Mouse (Mus musculus): Measurements from ENCODE around the gene Cenpp. TPM values are rescaled to one million over a fixed set of nuclear protein-coding genes. Genes with fewer than 3 reads are reported as not detected.

Gene Cenpp
- 24.1 and 25.9 TPM in 2 replicates for polyA plus RNA-seq (2015; fragmentation: Nextera tagmentation; extraction: Ambion mirVana)

- Histone ChIP-seq H3K27me3 (replicated peaks) (no peaks in the 10 kb centered on the region), H3K9me3 (no peaks in the 10 kb centered on the region), H3K4me1 (peaks cover 7% of the 10 kb centered on the region), H3K9ac (peak within 1 kb of the TSS; percentile 54), H3K27ac (peak within 1 kb of the TSS; percentile 72), H3K4me2 (peak within 1 kb of the TSS; percentile 85), H3K36me3 (no peaks in the 10 kb centered on the region), H3K4me3 (replicated peaks) (peak within 1 kb of the TSS; percentile 88)
- WGBS: under 1% methylated on average over 68 of the region's 68 CpGs
- ATAC-seq (ENCODE audit: insufficient read depth, low FRiP score, low read depth): peak; percentile 99
Measured at GRCm38 (mm10) chr13:49652481-49653179, at the start of gene Cenpp, which contains the start of gene Nol8. Cenpp (minus strand) TSS chr13:49652785. Nol8 (plus strand) TSS chr13:49653078.

- Histone ChIP-seq H3K4me2 (no peak overlapping the region), H3K4me1 (no peaks in the 10 kb centered on the region), H3K27me3 (replicated peaks) (no peaks in the 10 kb centered on the region), H3K27ac (no peak overlapping the region), H3K36me3 (peaks cover 49% of the 10 kb centered on the region), H3K9me3 (no peaks in the 10 kb centered on the region), H3K9ac (no peak overlapping the region), H3K4me3 (replicated peaks) (no peak overlapping the region)
- no peak for ATAC-seq (ENCODE audit: insufficient read depth, low FRiP score, low read depth)
- WGBS: 98% methylated on average over 5 of the region's 5 CpGs
Measured at GRCm38 (mm10) chr13:49691056-49691455, 38.5 kb upstream of the Cenpp start.

GRCm38 (mm10) chr13:49684266-49684665 lies 31.7 kb upstream of the Cenpp start:
- Histone ChIP-seq H3K4me3 (replicated peaks) (no peak overlapping the region), H3K9me3 (no peaks in the 10 kb centered on the region), H3K4me1 (0 out of 2 replicates have a peak, but pooled peaks cover 3% of the 10 kb centered on the region), H3K27me3 (replicated peaks) (no peaks in the 10 kb centered on the region), H3K9ac (no peak overlapping the region), H3K36me3 (peaks cover 17% of the 10 kb centered on the region), H3K4me2 (no peak overlapping the region), H3K27ac (no peak overlapping the region)
- ATAC-seq (ENCODE audit: insufficient read depth, low FRiP score, low read depth): no peak
- 80% methylated on average over 4 of the region's 4 CpGs for WGBS

- peak overlapping the region; percentile 87 for H3K27ac ChIP-seq
- H3K4me2 ChIP-seq: peak overlapping the region; percentile 69
- peaks cover under 1% of the 10 kb centered on the region; the same call in 1 of the 2 replicates for H3K36me3 ChIP-seq
- no peaks in the 10 kb centered on the region for H3K27me3 ChIP-seq (replicated peaks)
- under 1% methylated on average over 20 of the region's 20 CpGs for WGBS
- H3K4me3 ChIP-seq (replicated peaks): peak overlapping the region; percentile 91
- ATAC-seq (ENCODE audit: insufficient read depth, low FRiP score, low read depth): peak; percentile 40; the same call in 1 of the 2 replicates
- no peaks in the 10 kb centered on the region for H3K9me3 ChIP-seq
- peak overlapping the region; percentile 80 for H3K9ac ChIP-seq
- 0 out of 2 replicates have a peak, but pooled peaks cover 3% of the 10 kb centered on the region for H3K4me1 ChIP-seq
Measured at GRCm38 (mm10) chr13:49682233-49682846, 29.8 kb upstream of the Cenpp start.

DNA sequence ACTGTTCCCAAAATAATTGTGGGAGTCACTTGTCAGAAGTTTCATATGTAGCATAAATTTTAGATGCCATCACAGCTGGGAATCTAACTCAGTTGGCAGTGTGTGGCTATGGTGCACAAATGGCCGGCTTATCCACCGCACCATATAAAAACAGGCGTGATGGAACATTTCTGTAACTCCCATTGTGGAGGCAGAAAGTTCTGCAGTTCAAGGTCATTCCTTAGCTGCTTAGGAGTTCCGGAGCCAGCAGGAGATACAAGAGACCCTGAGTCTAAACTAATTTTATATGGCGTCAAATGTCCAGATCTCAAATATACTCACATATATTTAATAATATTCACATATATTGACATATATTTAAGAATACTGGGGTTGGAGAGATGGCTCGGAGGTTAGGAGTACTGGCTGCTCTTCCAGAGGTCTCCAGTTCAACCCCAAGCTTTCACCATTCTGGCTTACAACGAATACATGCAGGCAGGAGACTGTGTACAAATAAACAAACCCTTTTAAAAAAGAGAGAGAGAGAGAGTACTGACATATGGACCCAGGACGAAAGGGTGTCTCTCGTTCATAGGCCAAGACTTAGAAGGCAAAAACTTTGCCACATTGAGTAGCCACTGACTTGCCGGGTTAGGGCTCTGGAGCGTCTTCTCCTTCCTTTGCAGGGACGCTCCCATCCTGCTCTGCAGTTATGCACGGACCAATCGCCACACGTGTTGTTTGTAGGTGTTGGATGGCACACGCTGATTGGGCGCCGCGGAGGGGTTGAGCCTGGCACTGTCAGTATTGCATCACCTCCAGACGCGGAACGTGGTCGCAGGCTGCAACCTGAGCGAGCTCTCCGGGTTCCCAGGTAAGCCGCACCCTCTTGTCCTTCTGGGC lies 29.0 kb upstream of the Cenpp start, which contains the start of gene Iars:
TSS of gene Iars (plus strand) at position 750 of the 882 bp plus-strand sequence.
- ATAC-seq (ENCODE audit: insufficient read depth, low FRiP score, low read depth): peak; percentile 100
- WGBS: 3% methylated on average over 26 of the region's 26 CpGs
- Histone ChIP-seq H3K9me3 (no peaks in the 10 kb centered on the region), H3K27me3 (replicated peaks) (no peaks in the 10 kb centered on the region), H3K4me2 (peak within 1 kb of the TSS; percentile 69), H3K4me3 (replicated peaks) (peak within 1 kb of the TSS; percentile 91), H3K9ac (peak within 1 kb of the TSS; percentile 80), H3K27ac (peak within 1 kb of the TSS; percentile 87), H3K4me1 (0 out of 2 replicates have a peak, but pooled peaks cover 3% of the 10 kb centered on the region), H3K36me3 (no peaks in the 10 kb centered on the region)

DNA sequence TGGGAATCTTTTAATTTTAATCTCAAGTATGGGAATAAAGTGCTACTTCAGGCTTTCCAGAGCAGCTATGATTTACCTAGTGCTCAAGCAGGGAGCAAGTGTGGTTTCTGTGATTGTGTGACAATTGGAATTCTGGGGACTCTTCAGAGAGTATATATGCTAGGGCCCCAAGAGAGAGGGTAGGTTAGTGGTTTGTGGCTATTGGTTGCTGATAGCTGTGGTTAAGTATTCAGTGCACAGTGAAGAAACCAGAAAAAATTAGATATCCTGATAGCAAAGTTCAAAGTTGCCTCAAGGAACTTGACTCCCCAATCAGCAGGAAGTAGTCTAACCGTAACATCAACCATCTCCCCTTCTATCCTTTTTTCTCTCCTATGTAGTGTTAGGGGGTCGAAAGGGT lies 25.2 kb upstream of the Cenpp start:
- H3K27ac ChIP-seq: no peak overlapping the region
- H3K27me3 ChIP-seq (replicated peaks): no peaks in the 10 kb centered on the region
- no peak overlapping the region for H3K4me3 ChIP-seq (replicated peaks)
- 0 out of 2 replicates have a peak, but pooled peaks cover 3% of the 10 kb centered on the region for H3K4me1 ChIP-seq
- peaks cover 4% of the 10 kb centered on the region; the same call in 1 of the 2 replicates for H3K36me3 ChIP-seq
- no peak overlapping the region for H3K9ac ChIP-seq
- no peak for ATAC-seq (ENCODE audit: insufficient read depth, low FRiP score, low read depth)
- WGBS: 93% methylated on average over 2 of the region's 2 CpGs
- no peak overlapping the region for H3K4me2 ChIP-seq
- no peaks in the 10 kb centered on the region for H3K9me3 ChIP-seq

DNA sequence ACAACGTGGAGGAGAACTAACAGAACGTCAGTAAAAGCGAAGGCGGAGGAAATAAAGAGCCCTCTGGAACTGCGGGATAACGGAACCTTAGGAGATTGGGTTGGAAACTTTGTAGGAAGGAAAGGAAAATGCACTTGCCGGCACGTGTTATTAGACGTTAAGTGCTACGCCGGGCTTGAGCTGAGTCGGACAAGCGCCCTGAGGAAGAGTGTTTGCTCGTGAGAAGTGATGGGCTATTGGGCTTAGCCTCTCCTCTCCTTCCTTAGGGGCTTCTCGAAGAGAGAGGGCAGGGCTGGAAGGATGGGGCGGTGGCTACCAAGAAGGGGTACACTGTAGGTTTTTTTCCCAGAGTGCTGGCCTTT lies 576 bp upstream of the Cenpp start:
- ATAC-seq (ENCODE audit: insufficient read depth, low FRiP score, low read depth): peak; percentile 71
- H3K27ac ChIP-seq: peak overlapping the region; percentile 72
- H3K27me3 ChIP-seq (replicated peaks): no peaks in the 10 kb centered on the region
- under 1% methylated on average over 16 of the region's 16 CpGs for WGBS
- H3K9ac ChIP-seq: peak overlapping the region; percentile 54; the same call in 1 of the 2 replicates
- peak overlapping the region; percentile 88 for H3K4me3 ChIP-seq (replicated peaks)
- no peaks in the 10 kb centered on the region for H3K36me3 ChIP-seq
- H3K4me1 ChIP-seq: peaks cover 7% of the 10 kb centered on the region
- H3K4me2 ChIP-seq: peak overlapping the region; percentile 85
- no peaks in the 10 kb centered on the region for H3K9me3 ChIP-seq

- 2% methylated on average over 4 of the region's 4 CpGs for WGBS
Measured at GRCm38 (mm10) chr13:49651781-49652351, 719 bp downstream of the Cenpp start.

DNA sequence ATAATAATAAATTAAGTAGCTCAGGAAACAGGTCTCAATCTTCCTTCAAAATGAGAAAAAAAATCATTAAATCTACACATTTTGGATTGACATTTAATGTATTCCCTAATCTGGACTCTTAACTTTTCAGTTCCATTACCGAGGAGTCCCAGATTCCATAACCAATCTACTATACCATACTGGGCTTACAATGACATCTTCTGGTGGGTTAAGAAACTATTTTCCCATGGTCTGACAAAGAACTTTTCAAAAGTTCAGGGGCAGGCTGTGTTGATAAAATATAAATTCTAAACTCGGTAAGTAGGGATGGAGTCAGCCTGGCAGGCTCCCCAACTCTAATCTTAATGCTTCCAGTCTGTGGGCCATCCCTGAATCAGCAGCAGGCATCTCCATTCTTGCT lies 1.4 kb downstream of the Cenpp start:
- Histone ChIP-seq H3K36me3 (no peaks in the 10 kb centered on the region), H3K27me3 (replicated peaks) (no peaks in the 10 kb centered on the region), H3K4me1 (peaks cover 7% of the 10 kb centered on the region), H3K27ac (no peak overlapping the region), H3K9ac (no peak overlapping the region; the same call in 1 of the 2 replicates), H3K9me3 (no peaks in the 10 kb centered on the region), H3K4me3 (replicated peaks) (no peak overlapping the region), H3K4me2 (peak overlapping the region; percentile 81; the same call in 1 of the 2 replicates)
- ATAC-seq (ENCODE audit: insufficient read depth, low FRiP score, low read depth): no peak
- 24% methylated on average over 2 of the region's 2 CpGs for WGBS

More at GRCm38 (mm10) chr13:49651781-49652351, 719 bp downstream of the Cenpp start:
- Histone ChIP-seq H3K9ac (peak overlapping the region; percentile 52), H3K4me1 (peaks cover 7% of the 10 kb centered on the region), H3K36me3 (no peaks in the 10 kb centered on the region), H3K27ac (no peak overlapping the region; the same call in 1 of the 2 replicates), H3K9me3 (no peaks in the 10 kb centered on the region), H3K4me2 (peak overlapping the region; percentile 81), H3K27me3 (replicated peaks) (no peaks in the 10 kb centered on the region), H3K4me3 (replicated peaks) (peak overlapping the region; percentile 88)
- no peak for ATAC-seq (ENCODE audit: insufficient read depth, low FRiP score, low read depth)

GRCm38 (mm10) chr13:49646019-49646418 lies 6.6 kb downstream of the Cenpp start:
- no peak overlapping the region for H3K9ac ChIP-seq
- no peak for ATAC-seq (ENCODE audit: insufficient read depth, low FRiP score, low read depth)

More at GRCm38 (mm10) chr13:49646019-49646418, 6.6 kb downstream of the Cenpp start:
- Histone ChIP-seq H3K9me3 (no peaks in the 10 kb centered on the region), H3K27me3 (replicated peaks) (no peaks in the 10 kb centered on the region), H3K4me1 (0 out of 2 replicates have a peak, but pooled peaks cover 6% of the 10 kb centered on the region), H3K4me3 (replicated peaks) (no peak overlapping the region), H3K36me3 (no peaks in the 10 kb centered on the region), H3K4me2 (no peak overlapping the region), H3K27ac (no peak overlapping the region)
- 78% methylated on average over 1 of the region's 1 CpGs for WGBS

Data from stomach, embryonic 15.5 days (tissue).